Mouse (Mus musculus) E14TG2a.4 (cell line): ENCODE results near the gene Podn.

Experiments
- CTCF ChIP-seq: conservative IDR thresholded peaks from 2 replicates; pipeline ENCODE4 v1.5.1; 2014; ENCODE audit warnings: low read length
- NANOG ChIP-seq: IDR thresholded peaks from 2 replicates; pipeline ENCODE4 v1.6.1; 2014; ENCODE audit warnings: borderline replicate concordance, low read length, mixed read lengths

DNA sequence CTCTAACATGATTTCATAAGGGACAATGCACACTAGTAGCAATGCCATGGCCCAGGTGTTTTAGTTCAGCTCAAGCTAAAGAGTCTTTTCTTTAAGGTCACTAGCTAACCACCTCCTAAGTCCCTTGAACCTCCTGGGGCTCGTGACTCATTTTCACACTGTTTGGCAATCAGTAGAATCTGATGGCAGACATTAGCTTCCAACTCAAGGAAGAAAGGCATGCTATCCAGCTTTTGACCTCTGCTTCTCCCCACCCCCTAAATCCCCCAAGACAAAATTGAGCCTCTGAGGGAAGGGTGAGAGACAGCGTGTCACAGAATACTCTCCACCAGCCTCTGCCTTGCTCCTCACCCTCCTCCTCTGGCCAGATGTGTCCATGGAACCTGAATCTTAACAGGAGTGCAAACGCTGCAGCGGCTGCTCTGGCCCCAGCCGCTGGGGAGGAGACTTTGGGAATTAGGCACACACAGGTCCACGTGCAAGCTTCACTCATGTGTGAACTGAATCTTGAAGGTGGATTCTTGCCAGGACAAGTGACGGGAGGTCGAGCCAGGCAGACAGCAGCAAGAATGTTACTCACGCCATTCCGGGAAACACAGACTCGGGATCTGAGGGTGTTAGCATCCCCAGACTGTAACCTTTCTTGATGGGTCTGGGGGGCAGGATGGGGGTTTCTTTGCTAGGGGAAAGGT lies 97.5 kb downstream of the Podn start:
- TF ChIP-seq CTCF (no peak), NANOG (no peak)
